Mouse (Mus musculus) right cerebral cortex, postnatal 14 days (tissue): ENCODE results near the gene Ecm1.

Source experiments
- DNase-seq: peaks from one replicate; pipeline ENCODE4 v3.0.0; 2022

The Ecm1 gene

GRCm38 (mm10) chr3:95689171-95689915 lies 50.0 kb downstream of the Ecm1 start:
- DNase-seq: no peak

GRCm38 (mm10) chr3:95687524-95688421 lies 51.6 kb downstream of the Ecm1 start, which contains the start of gene Adamtsl4:
Adamtsl4 (minus strand) TSS chr3:95687917.
- no peak for DNase-seq

- DNase-seq: no peak
Measured at GRCm38 (mm10) chr3:95687168-95687523, 52.2 kb downstream of the Ecm1 start.

- DNase-seq: no peak
Measured at GRCm38 (mm10) chr3:95686492-95687167, 52.7 kb downstream of the Ecm1 start.

GRCm38 (mm10) chr3:95685701-95686100 lies 53.7 kb downstream of the Ecm1 start:
- DNase-seq: no peak

- DNase-seq: no peak
Measured at GRCm38 (mm10) chr3:95685301-95685700, 54.1 kb downstream of the Ecm1 start.

- no peak for DNase-seq
Measured at GRCm38 (mm10) chr3:95684846-95685245, 54.5 kb downstream of the Ecm1 start.
